22 mouse cellular contexts compared by ENCODE assay signal in genomic region chr4:95731110-95731509, GRCm38 (mm10).
DNase-seq lines count a peak whose midpoint lies in the region; ATAC-seq and TF ChIP-seq lines count a peak whose summit lies in the region.
"Had no signal": no experiment of that assay in that cellular context is flagged by ENCODE, and none has a peak within 500 bp of the region (broad histone marks: within the 10 kb centered on the region; RNA-seq: fewer than 3 reads in every experiment).

No protein-coding gene starts in this region.

- no peak overlapping the region for H3K9ac ChIP-seq in kidney, embryonic 16.5 days (replicated peaks; ENCODE audit: low read length)
- no peak overlapping the region for H3K9ac ChIP-seq in liver, postnatal 0 days (replicated peaks)
- H3K9ac ChIP-seq: hindbrain, embryonic 15.5 days; liver, embryonic 13.5 days had no signal

- H3K27me3 ChIP-seq in kidney, embryonic 16.5 days (ENCODE audit: insufficient read depth, low read length): no peaks in the 10 kb centered on the region
- no peaks in the 10 kb centered on the region for H3K27me3 ChIP-seq in liver, postnatal 0 days (ENCODE audit: insufficient read depth, low read length)
- H3K27me3 ChIP-seq: CH12.LX; hindbrain, embryonic 15.5 days; liver, embryonic 13.5 days had no signal

- H3K4me1 ChIP-seq in kidney, embryonic 16.5 days (ENCODE audit: insufficient read depth, low read length): peaks cover 19% of the 10 kb centered on the region
- peaks cover 22% of the 10 kb centered on the region for H3K4me1 ChIP-seq in liver, postnatal 0 days (ENCODE audit: insufficient read depth)

- H3K27ac ChIP-seq in kidney, embryonic 16.5 days (ENCODE audit: low read length): no peak overlapping the region
- peak overlapping the region; percentile 44; the same call in 1 of the 2 replicates for H3K27ac ChIP-seq in liver, postnatal 0 days (ENCODE audit: low read depth)
- H3K27ac ChIP-seq: forebrain, embryonic 10.5 days; hindbrain, embryonic 15.5 days; left cerebral cortex, adult 2 months; limb, embryonic 10.5 days; liver, embryonic 13.5 days had no signal

- WGBS in kidney, embryonic 16.5 days: 86% methylated on average over 2 of the region's 2 CpGs
- WGBS in liver, postnatal 0 days (ENCODE audit: insufficient replicate concordance): 72% methylated on average over 2 of the region's 2 CpGs

- no peak for TF ChIP-seq CTCF in liver, postnatal 0 days (IDR thresholded peaks at IDR 0.05; ENCODE audit: low read depth)

- ATAC-seq in kidney, embryonic 16.5 days (ENCODE audit: low FRiP score, low TSS enrichment): no peak
- ATAC-seq in liver, postnatal 0 days: peak; percentile 86
- ATAC-seq: forebrain, embryonic 16.5 days had no signal

- no peak overlapping the region for H3K4me3 ChIP-seq in kidney, embryonic 16.5 days (ENCODE audit: low read length)
- no peak overlapping the region for H3K4me3 ChIP-seq in liver, postnatal 0 days (ENCODE audit: low read depth, low read length)
- H3K4me3 ChIP-seq: forebrain, embryonic 10.5 days; hindbrain, embryonic 15.5 days; left cerebral cortex, adult 2 months; limb, embryonic 10.5 days; liver, embryonic 13.5 days had no signal

- H3K9me3 ChIP-seq in kidney, embryonic 16.5 days (ENCODE audit: low read length): no peaks in the 10 kb centered on the region
- no peaks in the 10 kb centered on the region for H3K9me3 ChIP-seq in liver, postnatal 0 days (ENCODE audit: low read length)
- H3K9me3 ChIP-seq: forebrain, embryonic 10.5 days; hindbrain, embryonic 15.5 days; limb, embryonic 10.5 days; liver, embryonic 13.5 days had no signal

- DNase-seq in cerebellum, adult 9-10 months: peak; percentile 10
- no peak for DNase-seq in cerebellum, postnatal 25 days
- DNase-seq in kidney, postnatal 25 days: peak; percentile 59 to 62
- peak; percentile 11 for DNase-seq in ZHBTc4 (ENCODE audit: low read depth, low spot score)
- DNase-seq in liver, postnatal 0 days: no peak
- no peak for DNase-seq in frontal cortex, postnatal 10 days (ENCODE audit: low spot score in 2 of 2)
- DNase-seq: B cell, adult 2 months; cerebellum, postnatal 10 days; gastrocnemius, postnatal 14 days; heart, adult 11 months; liver, embryonic 13.5 days; lung, postnatal 4 days; midbrain, embryonic 14.5 days; right cerebral cortex, postnatal 14 days had no signal

- no peak overlapping the region for H3K4me2 ChIP-seq in kidney, embryonic 16.5 days (replicated peaks; ENCODE audit: low read depth, low read length)
- H3K4me2 ChIP-seq in liver, postnatal 0 days (ENCODE audit: low read depth, low read length): no peak overlapping the region
- H3K4me2 ChIP-seq: heart, embryonic 11.5 days; hindbrain, embryonic 15.5 days; liver, embryonic 13.5 days had no signal

- no peaks in the 10 kb centered on the region for H3K36me3 ChIP-seq in kidney, embryonic 16.5 days (ENCODE audit: insufficient read depth, low read length)
- H3K36me3 ChIP-seq in liver, postnatal 0 days (replicated peaks; ENCODE audit: insufficient read depth, low read length): no peaks in the 10 kb centered on the region
- H3K36me3 ChIP-seq: forebrain, embryonic 10.5 days; hindbrain, embryonic 15.5 days; limb, embryonic 10.5 days; liver, embryonic 13.5 days had no signal

- no peak for TF ChIP-seq EP300 in liver, postnatal 0 days (IDR thresholded peaks at IDR 0.05; ENCODE audit: low read depth)

Comparison
In these comparisons a context has a peak if more than half of its experiments do, and no peak if none do; other contexts are left out.
1. DNase-seq: peak in cerebellum, adult 9-10 months (single experiment), kidney, postnatal 25 days (2 of 2) and ZHBTc4 (single experiment); none in cerebellum, postnatal 25 days (0 of 2), liver, postnatal 0 days (single experiment) and frontal cortex, postnatal 10 days (0 of 2).